Mouse (Mus musculus) liver, embryonic 14.5 days (tissue): ENCODE data around the gene Gprc5c.
A peak's percentile ranks its signal among the peaks of the same experiment; 100 is the strongest.

ENCODE experiments used
- CTCF ChIP-seq: IDR thresholded peaks from 2 replicates; pipeline ENCODE4 v1.5.1; 2016; ENCODE audit warnings: antibody characterized with exemption, low read depth, control low read depth
- EP300 ChIP-seq: IDR thresholded peaks from 2 replicates; pipeline ENCODE4 v1.6.1; 2016; ENCODE audit warnings: antibody characterized with exemption, low read depth

DNA sequence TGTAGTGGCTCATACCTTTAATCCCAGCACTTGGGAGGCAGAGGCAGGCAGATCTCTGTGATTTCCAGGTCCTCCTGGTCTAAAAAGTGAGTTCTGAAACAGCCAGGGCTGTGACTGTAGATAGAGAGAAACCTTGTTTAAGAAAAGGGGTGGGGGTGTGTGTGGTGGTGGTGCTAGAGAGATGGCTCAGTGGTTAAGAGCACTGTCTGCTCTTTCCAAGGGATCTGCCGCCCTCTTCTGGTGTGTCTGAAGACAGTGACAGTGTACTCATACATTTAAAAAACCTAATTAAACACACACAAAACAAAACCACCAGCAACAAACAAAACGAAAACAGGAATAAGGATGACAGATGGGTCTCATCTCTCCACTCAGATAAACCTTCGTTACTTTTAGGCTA is 11.7 kb downstream of the Gprc5c start:
- TF ChIP-seq CTCF (peak; percentile 19; the same call in 1 of the 2 replicates), EP300 (no peak)
